Mouse (Mus musculus): Measurements from ENCODE around the gene Arid5b. TPM values are rescaled to one million over a fixed set of nuclear protein-coding genes. Genes with fewer than 3 reads are reported as not detected.

Arid5b gene
- total and polyA plus RNA-seq, 2 experiments from 2014 or later: 11.4 to 14.5 TPM

GRCm38 (mm10) chr10:68320496-68320895, 42.0 kb upstream of the Arid5b start:
- Histone ChIP-seq H3K27ac (ENCODE audit: low read depth) (no peak overlapping the region), H3K27me3 (ENCODE audit: control insufficient read depth, insufficient read depth, low read length) (no peaks in the 10 kb centered on the region), H3K9ac (replicated peaks; ENCODE audit: low read depth, low read length) (no peak overlapping the region), H3K4me3 (ENCODE audit: low read depth, low read length) (no peak overlapping the region), H3K9me3 (replicated peaks; ENCODE audit: control insufficient read depth, low read length) (no peaks in the 10 kb centered on the region), H3K4me1 (ENCODE audit: control insufficient read depth, insufficient read depth) (peaks cover 10% of the 10 kb centered on the region), H3K36me3 (replicated peaks; ENCODE audit: control insufficient read depth, insufficient read depth, low read length) (no peaks in the 10 kb centered on the region), H3K4me2 (ENCODE audit: low read depth, low read length) (no peak overlapping the region)
- 95% methylated on average over 5 of the region's 5 CpGs for WGBS
- TF ChIP-seq EP300 (IDR thresholded peaks at IDR 0.05; ENCODE audit: low read depth) (no peak), CTCF (IDR thresholded peaks at IDR 0.05; ENCODE audit: low read depth) (no peak)
- DNase-seq (ENCODE audit: low spot score) (no peak), ATAC-seq (ENCODE audit: insufficient read depth, low read depth) (no peak)

GRCm38 (mm10) chr10:68319438-68319837, 40.9 kb upstream of the Arid5b start:
- TF ChIP-seq CTCF (IDR thresholded peaks at IDR 0.05; ENCODE audit: low read depth) (no peak), EP300 (IDR thresholded peaks at IDR 0.05; ENCODE audit: low read depth) (no peak)

GRCm38 (mm10) chr10:68318438-68318979, 40.0 kb upstream of the Arid5b start:
- peak; percentile 37; the same call in 1 of the 2 replicates for ATAC-seq (ENCODE audit: insufficient read depth, low read depth)
- Histone ChIP-seq H3K27me3 (ENCODE audit: control insufficient read depth, insufficient read depth, low read length) (no peaks in the 10 kb centered on the region), H3K4me1 (ENCODE audit: control insufficient read depth, insufficient read depth) (peaks cover 10% of the 10 kb centered on the region), H3K4me2 (ENCODE audit: low read depth, low read length) (peak overlapping the region; percentile 11; the same call in 1 of the 2 replicates), H3K36me3 (replicated peaks; ENCODE audit: control insufficient read depth, insufficient read depth, low read length) (no peaks in the 10 kb centered on the region), H3K27ac (ENCODE audit: low read depth) (peak overlapping the region; percentile 86), H3K9me3 (replicated peaks; ENCODE audit: control insufficient read depth, low read length) (no peaks in the 10 kb centered on the region), H3K9ac (replicated peaks; ENCODE audit: low read depth, low read length) (no peak overlapping the region), H3K4me3 (ENCODE audit: low read depth, low read length) (no peak overlapping the region)
- 26% methylated on average over 6 of the region's 6 CpGs for WGBS
- DNase-seq (ENCODE audit: low spot score): peak; percentile 23
- no peak for TF ChIP-seq EP300 (IDR thresholded peaks at IDR 0.05; ENCODE audit: low read depth)
- no peak for TF ChIP-seq CTCF (IDR thresholded peaks at IDR 0.05; ENCODE audit: low read depth)

More at GRCm38 (mm10) chr10:68319438-68319837, 40.9 kb upstream of the Arid5b start:
- H3K4me2 ChIP-seq (ENCODE audit: low read depth, low read length): no peak overlapping the region
- H3K9ac ChIP-seq (replicated peaks; ENCODE audit: low read depth, low read length): no peak overlapping the region
- peaks cover 10% of the 10 kb centered on the region for H3K4me1 ChIP-seq (ENCODE audit: control insufficient read depth, insufficient read depth)
- peak overlapping the region; percentile 86 for H3K27ac ChIP-seq (ENCODE audit: low read depth)
- H3K27me3 ChIP-seq (ENCODE audit: control insufficient read depth, insufficient read depth, low read length): no peaks in the 10 kb centered on the region
- ATAC-seq (ENCODE audit: insufficient read depth, low read depth) (peak; percentile 59), DNase-seq (ENCODE audit: low spot score) (peak; percentile 66)
- no peak overlapping the region for H3K4me3 ChIP-seq (ENCODE audit: low read depth, low read length)
- WGBS: 21% methylated on average over 6 of the region's 6 CpGs
- H3K36me3 ChIP-seq (replicated peaks; ENCODE audit: control insufficient read depth, insufficient read depth, low read length): no peaks in the 10 kb centered on the region
- H3K9me3 ChIP-seq (replicated peaks; ENCODE audit: control insufficient read depth, low read length): no peaks in the 10 kb centered on the region

GRCm38 (mm10) chr10:68312734-68313133, 34.2 kb upstream of the Arid5b start:
- Histone ChIP-seq H3K4me2 (ENCODE audit: low read depth, low read length) (no peak overlapping the region), H3K9me3 (replicated peaks; ENCODE audit: control insufficient read depth, low read length) (0 out of 2 replicates have a peak, but pooled peaks cover 5% of the 10 kb centered on the region), H3K36me3 (replicated peaks; ENCODE audit: control insufficient read depth, insufficient read depth, low read length) (no peaks in the 10 kb centered on the region), H3K4me1 (ENCODE audit: control insufficient read depth, insufficient read depth) (no peaks in the 10 kb centered on the region), H3K27me3 (ENCODE audit: control insufficient read depth, insufficient read depth, low read length) (no peaks in the 10 kb centered on the region), H3K4me3 (ENCODE audit: low read depth, low read length) (no peak overlapping the region), H3K9ac (replicated peaks; ENCODE audit: low read depth, low read length) (no peak overlapping the region), H3K27ac (ENCODE audit: low read depth) (no peak overlapping the region)
- DNase-seq (ENCODE audit: low spot score): no peak
- WGBS: 63% methylated on average over 8 of the region's 8 CpGs
- no peak for TF ChIP-seq EP300 (IDR thresholded peaks at IDR 0.05; ENCODE audit: low read depth)
- no peak for TF ChIP-seq CTCF (IDR thresholded peaks at IDR 0.05; ENCODE audit: low read depth)
- no peak for ATAC-seq (ENCODE audit: insufficient read depth, low read depth)

GRCm38 (mm10) chr10:68301013-68301412, 22.5 kb upstream of the Arid5b start:
- Histone ChIP-seq H3K27me3 (ENCODE audit: control insufficient read depth, insufficient read depth, low read length) (no peaks in the 10 kb centered on the region), H3K9me3 (replicated peaks; ENCODE audit: control insufficient read depth, low read length) (no peaks in the 10 kb centered on the region), H3K4me2 (ENCODE audit: low read depth, low read length) (no peak overlapping the region), H3K27ac (ENCODE audit: low read depth) (no peak overlapping the region), H3K9ac (replicated peaks; ENCODE audit: low read depth, low read length) (no peak overlapping the region), H3K4me1 (ENCODE audit: control insufficient read depth, insufficient read depth) (0 out of 2 replicates have a peak, but pooled peaks cover 3% of the 10 kb centered on the region), H3K4me3 (ENCODE audit: low read depth, low read length) (no peak overlapping the region), H3K36me3 (replicated peaks; ENCODE audit: control insufficient read depth, insufficient read depth, low read length) (no peaks in the 10 kb centered on the region)
- TF ChIP-seq EP300 (IDR thresholded peaks at IDR 0.05; ENCODE audit: low read depth) (no peak), CTCF (IDR thresholded peaks at IDR 0.05; ENCODE audit: low read depth) (no peak)
- DNase-seq (ENCODE audit: low spot score) (no peak), ATAC-seq (ENCODE audit: insufficient read depth, low read depth) (no peak)
- 65% methylated on average over 7 of the region's 7 CpGs for WGBS

GRCm38 (mm10) chr10:68289465-68289864, 10.9 kb upstream of the Arid5b start:
- peaks cover 4% of the 10 kb centered on the region; the same call in 1 of the 2 replicates for H3K4me1 ChIP-seq (ENCODE audit: control insufficient read depth, insufficient read depth)
- DNase-seq (ENCODE audit: low spot score): no peak
- no peak for ATAC-seq (ENCODE audit: insufficient read depth, low read depth)
- TF ChIP-seq CTCF (IDR thresholded peaks at IDR 0.05; ENCODE audit: low read depth) (no peak), EP300 (IDR thresholded peaks at IDR 0.05; ENCODE audit: low read depth) (no peak)
- H3K27me3 ChIP-seq (ENCODE audit: control insufficient read depth, insufficient read depth, low read length): no peaks in the 10 kb centered on the region
- no peak overlapping the region for H3K9ac ChIP-seq (replicated peaks; ENCODE audit: low read depth, low read length)
- no peak overlapping the region for H3K4me2 ChIP-seq (ENCODE audit: low read depth, low read length)
- H3K27ac ChIP-seq (ENCODE audit: low read depth): no peak overlapping the region
- 66% methylated on average over 4 of the region's 4 CpGs for WGBS
- H3K9me3 ChIP-seq (replicated peaks; ENCODE audit: control insufficient read depth, low read length): 0 out of 2 replicates have a peak, but pooled peaks cover 12% of the 10 kb centered on the region
- no peak overlapping the region for H3K4me3 ChIP-seq (ENCODE audit: low read depth, low read length)
- H3K36me3 ChIP-seq (replicated peaks; ENCODE audit: control insufficient read depth, insufficient read depth, low read length): no peaks in the 10 kb centered on the region

Measured in heart, postnatal 0 days (tissue).